Mouse (Mus musculus) hindbrain, embryonic 16.5 days (tissue): ENCODE results near the gene Trio. TPM values are rescaled to one million over a fixed set of nuclear protein-coding genes. Genes with fewer than 3 reads are reported as not detected.
A peak's percentile ranks its signal among the peaks of the same experiment; 100 is the strongest.

Experiments
- ATAC-seq: fragments of 200-750 bp; cut with Nextera tagmentation; 2 replicates; pipeline ENCODE4 v1.8.0; 2017; ENCODE audit warnings: moderate TSS enrichment, moderate library complexity
- H3K27ac ChIP-seq: fragments of 300-500 bp; sonication (generic); 2 replicates; pipeline ENCODE4 v1.5.1; 2014; ENCODE audit warnings: low read depth, mild to moderate bottlenecking, control low read depth, low read length, moderate library complexity
- H3K27me3 ChIP-seq: fragments of 300-500 bp; sonication (generic); replicated peaks from 2 replicates; pipeline ENCODE4 v1.6.1; 2014; ENCODE audit warnings: low read length; ENCODE audit not compliant: control insufficient read depth, insufficient read depth
- H3K36me3 ChIP-seq: fragments of 300-500 bp; sonication (generic); 2 replicates; pipeline ENCODE4 v1.6.1; 2014; ENCODE audit warnings: mild to moderate bottlenecking, low read length, moderate library complexity, mixed read lengths; ENCODE audit not compliant: control insufficient read depth, insufficient read depth
- H3K4me1 ChIP-seq: fragments of 300-500 bp; sonication (generic); 2 replicates; pipeline ENCODE4 v1.6.1; 2014; ENCODE audit warnings: low read depth, low read length; ENCODE audit not compliant: control insufficient read depth, insufficient read depth
- H3K4me2 ChIP-seq: fragments of 300-500 bp; sonication (generic); 2 replicates; pipeline ENCODE4 v1.6.1; 2014; ENCODE audit warnings: mild to moderate bottlenecking, low read length, control low read depth, moderate library complexity
- H3K4me3 ChIP-seq: fragments of 300-500 bp; sonication (generic); 2 replicates; pipeline ENCODE4 v1.5.1; 2014; ENCODE audit warnings: mild to moderate bottlenecking, low read length, control low read depth, moderate library complexity
- H3K9ac ChIP-seq: fragments of 300-500 bp; sonication (generic); 2 replicates; pipeline ENCODE4 v1.6.1; 2014; ENCODE audit warnings: low read depth, mild to moderate bottlenecking, control low read depth, low read length, moderate library complexity
- H3K9me3 ChIP-seq: fragments of 300-500 bp; sonication (generic); 2 replicates; pipeline ENCODE4 v1.6.1; 2014; ENCODE audit warnings: mild to moderate bottlenecking, low read length, moderate library complexity; ENCODE audit not compliant: control insufficient read depth
- WGBS: fragments of 180-500 bp; shearing (Covaris S2); extraction: QIAGEN DNeasy Blood & Tissue Kit; methylation state at CpG from one replicate; pipeline ENCODE4 v1.1.7; 2014; 5-methylcytosine and 5-hydroxymethylcytosine counted together
- polyA plus RNA-seq: library from polyadenylated mRNA; unstranded; fragments of >200 nt; fragmentation: Nextera tagmentation; extraction: Ambion mirVana; gene quantifications from 2 replicates; pipeline ENCODE4 v1.2.1, GENCODE M21; 2015

The Trio gene
- polyA plus RNA-seq, 1 experiment from 2014 or later = 31.1 TPM

DNA sequence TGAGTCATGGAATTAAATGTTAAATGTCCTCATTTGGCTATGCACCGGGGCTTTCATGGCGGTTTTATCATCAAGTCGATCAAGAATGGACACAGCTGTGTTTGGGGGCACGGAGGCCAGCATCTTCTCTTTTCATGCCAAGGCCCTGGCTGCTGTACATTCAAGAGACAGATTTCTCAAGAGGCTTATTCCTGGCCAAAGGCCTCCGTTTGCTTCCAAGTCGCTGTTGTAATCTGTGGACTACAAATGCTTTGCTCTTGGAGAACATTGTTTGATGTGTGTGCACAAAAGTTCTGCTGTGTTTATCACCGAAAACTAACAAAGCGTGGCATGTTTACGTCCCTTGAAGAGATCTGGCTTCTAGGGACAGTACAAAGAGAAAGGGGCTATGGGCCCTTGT is 314.9 kb downstream of the Trio start:
- Histone ChIP-seq H3K27me3 (no peaks in the 10 kb centered on the region), H3K36me3 (no peaks in the 10 kb centered on the region), H3K4me3 (no peak overlapping the region), H3K4me1 (no peaks in the 10 kb centered on the region), H3K4me2 (no peak overlapping the region), H3K9me3 (no peaks in the 10 kb centered on the region), H3K9ac (no peak overlapping the region), H3K27ac (no peak overlapping the region)
- ATAC-seq = no peak
- WGBS = 81% methylated on average over 9 of the region's 9 CpGs

DNA sequence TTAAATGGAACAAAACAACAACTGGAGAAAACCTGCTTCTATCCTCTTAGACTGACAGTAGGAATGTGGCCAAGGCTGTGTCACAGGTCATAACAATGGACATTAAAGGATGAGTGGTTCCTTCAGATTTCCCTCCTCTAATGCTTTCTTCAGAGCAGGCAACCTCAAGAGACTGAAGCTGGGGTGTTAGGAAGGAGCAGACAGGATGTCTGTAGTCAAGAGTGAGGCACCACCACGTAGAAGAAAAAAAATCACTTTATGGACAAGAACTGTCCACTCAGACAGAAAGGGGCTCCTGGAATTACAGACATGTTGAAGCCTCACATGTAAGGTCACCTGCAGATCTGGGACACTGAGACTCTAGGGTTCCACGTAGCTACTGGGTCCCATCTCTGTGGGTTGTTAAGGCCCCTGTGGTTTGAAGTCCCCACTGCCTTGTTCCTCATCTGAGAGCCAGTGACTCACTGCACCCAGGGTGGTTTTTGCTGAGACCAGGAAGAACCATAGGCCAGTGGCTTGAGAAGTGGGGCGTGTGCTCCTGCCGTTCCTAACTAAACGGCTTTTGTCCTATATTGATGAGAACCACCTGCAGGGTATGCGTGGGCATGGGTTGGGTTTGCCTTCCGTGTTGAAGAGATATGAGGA is 316.6 kb downstream of the Trio start:
- Histone ChIP-seq H3K9ac (no peak overlapping the region), H3K4me2 (no peak overlapping the region), H3K36me3 (no peaks in the 10 kb centered on the region), H3K27ac (no peak overlapping the region), H3K4me1 (no peaks in the 10 kb centered on the region), H3K27me3 (no peaks in the 10 kb centered on the region), H3K9me3 (no peaks in the 10 kb centered on the region), H3K4me3 (no peak overlapping the region)
- WGBS = 87% methylated on average over 7 of the region's 7 CpGs
- ATAC-seq = no peak

DNA sequence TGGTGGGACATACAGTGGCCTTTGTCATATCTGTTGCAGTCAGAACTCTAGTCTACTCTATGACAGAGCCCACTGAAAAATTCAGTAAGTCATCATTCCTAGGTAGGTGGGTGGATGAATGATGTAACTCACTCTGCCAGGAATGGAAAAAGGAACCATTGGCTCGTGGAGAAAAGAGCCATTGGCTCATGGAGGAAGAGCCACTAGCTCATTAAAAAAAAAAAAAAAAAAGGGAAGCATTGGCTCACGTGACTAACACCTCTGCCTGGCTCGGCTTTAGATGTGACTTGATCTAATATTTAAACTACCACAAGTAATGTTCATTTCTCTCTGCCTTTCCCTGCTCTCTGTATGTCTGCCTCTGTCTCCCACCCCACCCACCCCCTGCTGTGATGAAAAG is 317.1 kb downstream of the Trio start:
- Histone ChIP-seq H3K4me3 (no peak overlapping the region), H3K27ac (no peak overlapping the region), H3K9me3 (no peaks in the 10 kb centered on the region), H3K27me3 (no peaks in the 10 kb centered on the region), H3K4me1 (no peaks in the 10 kb centered on the region), H3K36me3 (no peaks in the 10 kb centered on the region), H3K9ac (no peak overlapping the region), H3K4me2 (no peak overlapping the region)
- WGBS = 82% methylated on average over 3 of the region's 3 CpGs
- ATAC-seq = no peak

DNA sequence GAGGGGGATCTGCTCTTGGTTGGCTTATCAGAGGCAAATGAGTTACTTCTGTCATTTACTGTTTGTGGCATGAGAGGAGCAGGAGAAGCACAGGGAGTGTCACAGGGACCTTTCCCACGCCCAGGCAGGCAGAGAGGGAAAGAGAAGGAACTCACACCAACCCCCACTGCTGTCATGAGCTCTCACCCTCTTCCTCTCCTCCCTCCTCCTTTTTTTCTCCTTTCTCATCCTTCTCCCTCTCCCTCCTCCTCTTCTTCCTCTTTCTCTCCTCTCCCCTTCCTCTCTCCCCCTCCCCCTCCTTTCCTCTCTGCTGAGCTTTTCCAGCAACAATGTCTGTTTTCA is 322.7 kb downstream of the Trio start:
- no CpG with 5 or more reads among the region's 1 CpGs for WGBS
- no peak overlapping the region for H3K27ac ChIP-seq
- no peak overlapping the region for H3K9ac ChIP-seq
- H3K4me1 ChIP-seq = peaks cover 5% of the 10 kb centered on the region; the same call in 1 of the 2 replicates
- no peak overlapping the region for H3K4me2 ChIP-seq
- no peaks in the 10 kb centered on the region for H3K27me3 ChIP-seq
- H3K9me3 ChIP-seq = no peaks in the 10 kb centered on the region
- no peaks in the 10 kb centered on the region for H3K36me3 ChIP-seq
- no peak overlapping the region for H3K4me3 ChIP-seq
- no peak for ATAC-seq

DNA sequence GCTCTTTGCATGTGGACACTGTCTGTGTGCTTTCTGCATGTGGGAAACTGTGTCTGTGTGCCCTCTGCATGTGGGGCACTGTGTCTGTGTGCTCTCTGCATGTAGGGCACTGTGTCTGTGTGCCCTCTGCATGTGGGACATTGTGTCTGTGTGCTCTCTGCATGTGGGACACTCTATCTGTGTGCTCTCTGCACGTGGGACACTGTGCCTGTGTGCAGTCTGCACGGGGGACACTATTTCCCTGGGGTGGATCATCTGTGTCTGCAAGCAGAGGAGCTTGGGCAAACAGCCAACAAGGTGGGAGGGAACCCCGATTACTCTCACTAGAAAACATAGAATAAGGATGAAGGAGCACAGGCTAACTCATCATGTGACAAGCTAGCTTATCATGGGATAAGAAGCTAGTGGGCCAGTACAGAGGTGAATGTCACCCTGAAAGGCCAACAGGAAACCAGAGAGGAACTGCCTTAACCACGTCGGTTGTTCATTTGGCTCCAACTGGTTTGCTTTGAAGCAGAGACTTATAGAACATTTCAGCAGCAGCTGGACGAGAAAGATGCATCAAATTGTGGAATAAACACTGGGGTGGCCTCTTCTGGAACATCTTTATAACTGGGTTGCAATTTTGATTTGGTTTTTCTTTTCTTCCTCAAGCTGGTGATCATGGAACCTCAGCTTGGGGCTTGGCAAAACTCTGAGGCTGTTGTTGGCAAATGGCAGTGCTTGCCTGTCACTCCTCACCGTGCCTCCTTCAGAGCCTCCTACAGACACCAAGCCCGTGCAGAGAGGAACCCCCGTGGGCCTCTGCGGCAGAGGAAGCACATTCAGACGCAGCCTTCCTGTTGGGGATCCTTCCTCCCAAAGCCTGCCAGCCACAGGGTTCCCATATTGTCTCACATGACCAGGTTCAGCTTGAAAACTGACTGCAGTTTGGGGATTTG is 323.3 kb downstream of the Trio start:
- H3K36me3 ChIP-seq = no peaks in the 10 kb centered on the region
- H3K4me1 ChIP-seq = peaks cover 5% of the 10 kb centered on the region; the same call in 1 of the 2 replicates
- no peak overlapping the region for H3K4me2 ChIP-seq
- H3K4me3 ChIP-seq = no peak overlapping the region
- no peak overlapping the region for H3K27ac ChIP-seq
- no peaks in the 10 kb centered on the region for H3K27me3 ChIP-seq
- ATAC-seq = peak; percentile 54; the same call in 1 of the 2 replicates
- H3K9ac ChIP-seq = no peak overlapping the region
- no peaks in the 10 kb centered on the region for H3K9me3 ChIP-seq
- WGBS = 32% methylated on average over 11 of the region's 11 CpGs

DNA sequence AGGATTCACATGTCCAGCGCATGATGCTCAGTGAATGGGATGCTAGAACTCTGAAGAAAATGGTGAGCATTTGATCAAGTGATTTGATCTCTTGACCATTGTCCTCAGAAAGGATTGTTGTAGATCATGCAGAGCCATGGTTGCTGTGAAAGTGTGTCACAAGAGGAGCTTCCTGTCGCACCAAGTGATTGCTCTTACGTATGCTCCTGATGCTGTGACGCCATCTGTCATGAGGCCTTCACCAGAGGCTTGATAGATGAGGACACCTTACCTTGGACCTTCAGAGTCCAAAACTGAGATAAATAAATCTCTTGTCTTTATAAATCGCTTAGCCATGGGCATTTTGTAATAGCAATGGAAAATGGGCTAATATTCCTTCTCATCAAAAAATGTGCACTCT is 328.0 kb downstream of the Trio start:
- Histone ChIP-seq H3K9ac (no peak overlapping the region), H3K4me2 (no peak overlapping the region), H3K4me3 (no peak overlapping the region), H3K4me1 (peaks cover 1% of the 10 kb centered on the region; the same call in 1 of the 2 replicates), H3K9me3 (no peaks in the 10 kb centered on the region), H3K36me3 (no peaks in the 10 kb centered on the region), H3K27me3 (no peaks in the 10 kb centered on the region), H3K27ac (no peak overlapping the region)
- ATAC-seq = no peak
- WGBS = 93% methylated on average over 5 of the region's 5 CpGs

DNA sequence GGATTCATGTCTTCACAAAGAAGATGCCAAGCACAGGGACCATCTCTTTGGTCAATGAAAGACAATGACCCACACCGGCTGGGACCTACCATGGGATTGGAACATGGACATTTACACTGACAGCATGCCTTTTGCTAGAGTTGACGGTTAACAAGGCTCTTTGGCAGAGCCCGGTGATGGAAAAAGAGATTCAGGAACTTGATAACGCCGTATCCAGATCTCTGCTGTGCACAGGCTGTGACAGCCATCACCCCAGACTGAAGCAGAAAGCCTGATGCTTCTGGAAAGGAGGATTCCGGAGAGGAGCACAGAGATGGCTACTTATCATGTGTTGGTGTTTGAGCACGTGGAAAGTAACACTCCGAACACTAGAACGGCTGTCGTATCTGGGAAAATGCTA is 332.4 kb downstream of the Trio start:
- H3K4me1 ChIP-seq = no peaks in the 10 kb centered on the region

DNA sequence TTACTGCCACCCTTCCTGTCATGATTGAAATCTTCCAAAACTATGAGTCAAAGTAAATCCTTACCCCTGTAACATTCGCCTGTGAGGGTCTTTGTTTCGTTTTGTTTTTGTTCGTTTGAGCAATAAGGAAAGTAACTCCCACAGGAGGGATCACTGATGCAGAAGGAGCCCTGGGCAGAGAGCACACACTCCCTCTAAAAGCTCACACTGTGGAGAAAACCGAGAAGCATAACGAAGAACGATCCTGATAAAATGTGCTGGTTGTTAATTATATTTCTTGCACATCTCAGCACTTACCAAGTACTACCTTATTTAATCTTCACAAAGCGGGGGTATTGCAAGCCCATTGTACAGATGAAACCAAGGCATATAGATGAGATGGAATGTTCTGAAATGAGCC is 333.5 kb downstream of the Trio start:
- no peak overlapping the region for H3K9ac ChIP-seq
- no peak overlapping the region for H3K4me3 ChIP-seq
- H3K4me1 ChIP-seq = no peaks in the 10 kb centered on the region
- H3K27ac ChIP-seq = no peak overlapping the region
- no peaks in the 10 kb centered on the region for H3K9me3 ChIP-seq
- no peak for ATAC-seq
- no peaks in the 10 kb centered on the region for H3K36me3 ChIP-seq
- H3K27me3 ChIP-seq = no peaks in the 10 kb centered on the region
- H3K4me2 ChIP-seq = no peak overlapping the region
- WGBS = 71% methylated on average over 7 of the region's 7 CpGs

More for the DNA sequence above, 332.4 kb downstream of the Trio start:
- Histone ChIP-seq H3K27ac (no peak overlapping the region), H3K27me3 (no peaks in the 10 kb centered on the region), H3K9ac (no peak overlapping the region), H3K9me3 (no peaks in the 10 kb centered on the region), H3K4me3 (no peak overlapping the region), H3K4me2 (no peak overlapping the region), H3K36me3 (no peaks in the 10 kb centered on the region)
- no peak for ATAC-seq
- 94% methylated on average over 10 of the region's 10 CpGs for WGBS

DNA sequence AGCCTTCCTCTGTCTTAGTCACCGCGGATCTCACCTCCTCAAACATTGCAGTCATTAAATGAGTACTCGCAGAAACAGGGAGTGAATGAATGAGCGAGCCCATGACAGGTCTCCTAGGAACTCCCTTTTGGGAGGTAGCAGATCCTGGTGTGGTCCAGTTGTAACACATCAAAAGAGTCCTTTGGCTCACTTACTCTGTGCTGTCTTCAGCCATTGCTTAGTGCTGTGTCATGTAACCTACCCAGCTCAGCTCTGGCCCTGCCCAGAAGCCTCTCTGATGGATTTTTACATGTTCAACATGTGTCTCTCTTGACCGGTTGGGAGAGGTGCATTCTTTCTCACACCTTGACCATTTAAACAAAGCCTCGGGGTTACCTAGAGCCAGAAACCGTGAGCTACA is 334.4 kb downstream of the Trio start:
- 91% methylated on average over 7 of the region's 7 CpGs for WGBS
- H3K27me3 ChIP-seq = no peaks in the 10 kb centered on the region
- H3K4me3 ChIP-seq = no peak overlapping the region
- no peak overlapping the region for H3K4me2 ChIP-seq
- no peak overlapping the region for H3K9ac ChIP-seq
- H3K9me3 ChIP-seq = no peaks in the 10 kb centered on the region
- no peaks in the 10 kb centered on the region for H3K36me3 ChIP-seq
- H3K27ac ChIP-seq = no peak overlapping the region
- no peaks in the 10 kb centered on the region for H3K4me1 ChIP-seq
- ATAC-seq = no peak
